8 mouse cellular contexts compared by ENCODE assay signal in genomic region chrX:104200736-104201591, GRCm38 (mm10). TPM values are rescaled to one million over a fixed set of nuclear protein-coding genes. Genes with fewer than 3 reads are reported as not detected.
A peak's percentile ranks its signal among the peaks of the same experiment; 100 is the strongest.
DNase-seq lines count a peak whose midpoint lies in the region; ATAC-seq and TF ChIP-seq lines count a peak whose summit lies in the region.

Nexmif (minus strand) TSS chrX:104201185.

- peaks cover 7% of the 10 kb centered on the region for H3K27me3 ChIP-seq in forebrain, embryonic 11.5 days (ENCODE audit: control insufficient read depth, insufficient read depth, low read length)
- H3K27me3 ChIP-seq in liver, postnatal 0 days (ENCODE audit: insufficient read depth, low read length): peaks cover 50% of the 10 kb centered on the region

- H3K36me3 ChIP-seq in forebrain, embryonic 11.5 days (ENCODE audit: control insufficient read depth, insufficient read depth, low read length): no peaks in the 10 kb centered on the region
- no peaks in the 10 kb centered on the region for H3K36me3 ChIP-seq in liver, postnatal 0 days (replicated peaks; ENCODE audit: insufficient read depth, low read length)

- no peaks in the 10 kb centered on the region for H3K9me3 ChIP-seq in forebrain, embryonic 11.5 days (ENCODE audit: control insufficient read depth, low read length)
- H3K9me3 ChIP-seq in liver, postnatal 0 days (ENCODE audit: low read length): no peaks in the 10 kb centered on the region

- ATAC-seq in forebrain, embryonic 11.5 days (replicated peaks; ENCODE audit: low FRiP score): peak; percentile 81
- peak; percentile 66 for ATAC-seq in liver, postnatal 0 days
- ATAC-seq in erythroid progenitor cell, adult 5-6 weeks (replicated peaks; ENCODE audit: low FRiP score, poor library complexity, severe bottlenecking): no peak

- peak within 1 kb of the TSS; percentile 64 for H3K4me2 ChIP-seq in forebrain, embryonic 11.5 days (ENCODE audit: low read depth, low read length, severe bottlenecking)
- peak within 1 kb of the TSS; percentile 78 for H3K4me2 ChIP-seq in liver, postnatal 0 days (ENCODE audit: low read depth, low read length)

- no peak for TF ChIP-seq CTCF in liver, postnatal 0 days (IDR thresholded peaks at IDR 0.05; ENCODE audit: low read depth)

- peak within 1 kb of the TSS; percentile 56 for H3K9ac ChIP-seq in forebrain, embryonic 11.5 days (ENCODE audit: low read length)
- no peak within 1 kb of the TSS for H3K9ac ChIP-seq in liver, postnatal 0 days (replicated peaks)

- 13% methylated on average over 58 of the region's 70 CpGs for WGBS in forebrain, embryonic 11.5 days
- WGBS in liver, postnatal 0 days (ENCODE audit: insufficient replicate concordance): 22% methylated on average over 41 of the region's 70 CpGs

- H3K27ac ChIP-seq in forebrain, embryonic 11.5 days (ENCODE audit: low read depth, low read length): peak within 1 kb of the TSS; percentile 25; the same call in 1 of the 2 replicates
- H3K27ac ChIP-seq in liver, postnatal 0 days (ENCODE audit: low read depth): no peak within 1 kb of the TSS

- TF ChIP-seq EP300 in liver, postnatal 0 days (IDR thresholded peaks at IDR 0.05; ENCODE audit: low read depth): no peak

- H3K4me3 ChIP-seq in forebrain, embryonic 11.5 days (ENCODE audit: low read depth, low read length): peak within 1 kb of the TSS; percentile 47
- peak within 1 kb of the TSS; percentile 47 for H3K4me3 ChIP-seq in liver, postnatal 0 days (ENCODE audit: low read depth, low read length)

- peak; percentile 20 for DNase-seq in ES-CJ7 (ENCODE audit: low read depth, low spot score)
- peak; percentile 69 for DNase-seq in brain, adult 2 months (ENCODE audit: low read depth, low spot score)
- DNase-seq in forebrain, embryonic 11.5 days (ENCODE audit: low spot score): peak; percentile 78
- peak; percentile 40 for DNase-seq in heart, postnatal 4 days
- DNase-seq in layer of hippocampus, adult 8-10 months (ENCODE audit: low spot score in 2 of 2): peak; percentile 11 to 39
- peak; percentile 19 for DNase-seq in liver, postnatal 0 days
- peak; percentile 7 for DNase-seq in ovary, postnatal 10 days (ENCODE audit: low spot score)

- no peaks in the 10 kb centered on the region for H3K4me1 ChIP-seq in forebrain, embryonic 11.5 days (replicated peaks; ENCODE audit: control insufficient read depth, insufficient read depth, low read length)
- H3K4me1 ChIP-seq in liver, postnatal 0 days (ENCODE audit: insufficient read depth): no peaks in the 10 kb centered on the region

RNA-seq across cellular contexts. Expression of gene Nexmif, which starts in this region (rescaled TPM):
- polyA plus RNA-seq in forebrain, embryonic 11.5 days (2014; fragmentation: Nextera tagmentation; extraction: Ambion mirVana): 1.3 TPM in 2 replicates
- 1 to 10 TPM; 2.3 to 2.6 TPM for total RNA-seq in heart, postnatal 4 days (2021)
- total RNA-seq in layer of hippocampus, adult 8-10 months (2022): 10 to 100 TPM; 30.5 to 38.7 (median 34.6) TPM
- 0.06 and 0.07 TPM in 2 replicates for polyA plus RNA-seq in liver, postnatal 0 days (2015; fragmentation: Nextera tagmentation; extraction: Ambion mirVana)
- total RNA-seq in erythroid progenitor cell, adult 5-6 weeks (2015; ENCODE audit: low replicate concordance): not detected in 2 replicates
- not detected in 2 replicates for total RNA-seq in erythroid progenitor cell, adult 5-6 weeks (2017; ENCODE audit: low replicate concordance)

Comparison
In these comparisons a context has a peak if more than half of its experiments do, and no peak if none do; other contexts are left out.
1. RNA of gene Nexmif (total RNA-seq): 30.5 to 38.7 TPM in layer of hippocampus, adult 8-10 months; 2.3 to 2.6 TPM in heart, postnatal 4 days and not detected in erythroid progenitor cell, adult 5-6 weeks; every median in the first group is over 4 times any median in the second.
2. Peak in DNase-seq, ATAC-seq, H3K4me3 ChIP-seq and H3K4me2 ChIP-seq in liver, postnatal 0 days; RNA of the gene not detected or under 1 TPM.
3. DNase-seq: peak in every context shown above with its lines; median percentile 78 in forebrain, embryonic 11.5 days; 69 in brain, adult 2 months; 40 in heart, postnatal 4 days; 25 in layer of hippocampus, adult 8-10 months; 20 in ES-CJ7; 19 in liver, postnatal 0 days; 7 in ovary, postnatal 10 days.